18 mouse cellular contexts compared by ENCODE assay signal in the genomic region with DNA sequence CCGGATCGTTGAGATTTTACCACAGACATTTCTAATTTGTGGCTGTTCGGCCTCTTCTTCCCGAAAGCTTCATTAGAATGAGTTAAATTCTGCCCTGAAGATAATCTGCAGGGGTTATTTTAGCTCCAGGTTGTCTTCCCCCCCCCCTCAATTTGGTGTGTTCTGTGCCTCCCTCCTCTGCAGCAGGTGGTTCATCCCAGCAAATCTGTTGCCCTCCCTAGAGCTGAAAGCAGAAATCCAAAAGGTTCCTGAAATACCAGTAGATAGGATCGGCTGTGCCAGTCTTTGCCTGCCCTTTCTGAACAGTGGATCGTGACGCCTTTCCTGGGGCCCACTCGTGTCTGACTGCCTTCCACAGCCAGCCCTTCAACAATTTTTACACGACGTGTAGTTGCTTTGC. TPM values are rescaled to one million over a fixed set of nuclear protein-coding genes. Genes with fewer than 3 reads are reported as not detected.
DNase-seq lines count a peak whose midpoint lies in the region; ATAC-seq and TF ChIP-seq lines count a peak whose summit lies in the region.
"Had no signal": no experiment of that assay in that cellular context is flagged by ENCODE, and none has a peak within 500 bp of the region (broad histone marks: within the 10 kb centered on the region; RNA-seq: fewer than 3 reads in every experiment).

No protein-coding gene starts in this region.

- peaks cover 21% of the 10 kb centered on the region for H3K4me1 ChIP-seq in hindbrain, embryonic 13.5 days (replicated peaks)
- H3K4me1 ChIP-seq in hindbrain, embryonic 10.5 days (replicated peaks), result peaks cover 20% of the 10 kb centered on the region
- peaks cover 19% of the 10 kb centered on the region for H3K4me1 ChIP-seq in midbrain, embryonic 13.5 days (replicated peaks)
- peaks cover 31% of the 10 kb centered on the region for H3K4me1 ChIP-seq in midbrain, embryonic 10.5 days
- no peaks in the 10 kb centered on the region for H3K4me1 ChIP-seq in cortical plate, adult 2 months (ENCODE audit: control insufficient read depth, insufficient read depth, low read length)

- H3K4me2 ChIP-seq in hindbrain, embryonic 13.5 days, result no peak overlapping the region
- H3K4me2 ChIP-seq in midbrain, embryonic 13.5 days (replicated peaks), result peak overlapping the region; percentile 82; the same call in 1 of the 2 replicates

- TF ChIP-seq CTCF in cortical plate, adult 2 months (IDR thresholded peaks at IDR 0.05; ENCODE audit: extremely low read depth, insufficient read depth, low read length), result no peak

- H3K4me3 ChIP-seq in hindbrain, embryonic 13.5 days, result no peak overlapping the region; the same call in 1 of the 2 replicates
- no peak overlapping the region for H3K4me3 ChIP-seq in hindbrain, embryonic 10.5 days
- no peak overlapping the region; the same call in 1 of the 2 replicates for H3K4me3 ChIP-seq in midbrain, embryonic 13.5 days (replicated peaks)
- H3K4me3 ChIP-seq in midbrain, embryonic 10.5 days, result no peak overlapping the region
- peak overlapping the region; percentile 24 for H3K4me3 ChIP-seq in cortical plate, adult 2 months (ENCODE audit: insufficient read depth, low read length)
- H3K4me3 ChIP-seq: intestine, embryonic 15.5 days had no signal

- H3K27me3 ChIP-seq in hindbrain, embryonic 13.5 days, result peaks cover 9% of the 10 kb centered on the region
- peaks cover 16% of the 10 kb centered on the region for H3K27me3 ChIP-seq in hindbrain, embryonic 10.5 days (ENCODE audit: insufficient read depth, poor library complexity, severe bottlenecking)
- H3K27me3 ChIP-seq in midbrain, embryonic 13.5 days, result peaks cover 12% of the 10 kb centered on the region
- peaks cover 16% of the 10 kb centered on the region for H3K27me3 ChIP-seq in midbrain, embryonic 10.5 days (ENCODE audit: low read depth, poor library complexity, severe bottlenecking)
- H3K27me3 ChIP-seq: forebrain, embryonic 15.5 days; heart, embryonic 15.5 days; intestine, embryonic 15.5 days had no signal

- H3K27ac ChIP-seq in hindbrain, embryonic 13.5 days, result no peak overlapping the region
- H3K27ac ChIP-seq in hindbrain, embryonic 10.5 days, result no peak overlapping the region
- no peak overlapping the region for H3K27ac ChIP-seq in midbrain, embryonic 13.5 days
- no peak overlapping the region for H3K27ac ChIP-seq in midbrain, embryonic 10.5 days (replicated peaks)
- H3K27ac ChIP-seq in cortical plate, adult 2 months (ENCODE audit: insufficient read depth, low read length), result no peak overlapping the region
- H3K27ac ChIP-seq: forebrain, embryonic 15.5 days; heart, embryonic 10.5 days; heart, embryonic 15.5 days; intestine, embryonic 15.5 days had no signal

- DNase-seq in hindbrain, embryonic 10.5 days (ENCODE audit: low spot score), result no peak
- no peak for DNase-seq in midbrain, embryonic 10.5 days (ENCODE audit: low spot score)
- DNase-seq in brain, adult 2 months (ENCODE audit: low read depth, low spot score), result peak; percentile 71
- DNase-seq in frontal cortex, adult 2 months (ENCODE audit: extremely low spot score in 1 of 2, low spot score in 1 of 2), result no peak
- DNase-seq: adrenal gland, adult 2 months; adrenal gland, postnatal 25 days; cerebellum, adult 8-10 months; cerebellum, postnatal 25 days; gastrocnemius, postnatal 10 days; heart, adult 18-20 months; heart, postnatal 14 days had no signal

- no peaks in the 10 kb centered on the region for H3K9me3 ChIP-seq in hindbrain, embryonic 13.5 days
- H3K9me3 ChIP-seq in hindbrain, embryonic 10.5 days, result no peaks in the 10 kb centered on the region
- no peaks in the 10 kb centered on the region for H3K9me3 ChIP-seq in midbrain, embryonic 13.5 days
- no peaks in the 10 kb centered on the region for H3K9me3 ChIP-seq in midbrain, embryonic 10.5 days (replicated peaks)
- H3K9me3 ChIP-seq: forebrain, embryonic 15.5 days; heart, embryonic 10.5 days; heart, embryonic 15.5 days; intestine, embryonic 15.5 days had no signal

- WGBS in hindbrain, embryonic 13.5 days, result 84% methylated on average over 10 of the region's 10 CpGs
- 81% methylated on average over 10 of the region's 10 CpGs for WGBS in hindbrain, embryonic 10.5 days
- 57% methylated on average over 10 of the region's 10 CpGs for WGBS in midbrain, embryonic 13.5 days
- 57% methylated on average over 10 of the region's 10 CpGs for WGBS in midbrain, embryonic 10.5 days

- peak overlapping the region; percentile 43; the same call in 1 of the 2 replicates for H3K9ac ChIP-seq in hindbrain, embryonic 13.5 days
- H3K9ac ChIP-seq in midbrain, embryonic 13.5 days (replicated peaks), result peak overlapping the region; percentile 49; the same call in 1 of the 2 replicates
- H3K9ac ChIP-seq: forebrain, embryonic 15.5 days; heart, embryonic 15.5 days; intestine, embryonic 15.5 days had no signal

- H3K36me3 ChIP-seq in hindbrain, embryonic 13.5 days, result peaks cover 13% of the 10 kb centered on the region
- no peaks in the 10 kb centered on the region for H3K36me3 ChIP-seq in hindbrain, embryonic 10.5 days
- H3K36me3 ChIP-seq in midbrain, embryonic 13.5 days, result peaks cover 4% of the 10 kb centered on the region; the same call in 1 of the 2 replicates
- no peaks in the 10 kb centered on the region for H3K36me3 ChIP-seq in midbrain, embryonic 10.5 days
- H3K36me3 ChIP-seq: forebrain, embryonic 15.5 days; heart, embryonic 10.5 days; heart, embryonic 15.5 days; intestine, embryonic 15.5 days had no signal

- ATAC-seq in hindbrain, embryonic 13.5 days (ENCODE audit: low FRiP score), result no peak
- no peak for ATAC-seq in midbrain, embryonic 13.5 days
- ATAC-seq: forebrain, embryonic 15.5 days; intestine, embryonic 15.5 days had no signal

- TF ChIP-seq POLR2A in cortical plate, adult 2 months (IDR thresholded peaks at IDR 0.05; ENCODE audit: extremely low read depth, insufficient read depth, low read length), result peak; percentile 46; the same call in 1 of the 2 replicates

RNA-seq across cellular contexts. Expression of a gene that starts 1.8 kb away (rescaled TPM):
- 142 and 144 TPM in 2 replicates for polyA plus RNA-seq in hindbrain, embryonic 13.5 days (2015; fragmentation: Nextera tagmentation; extraction: Ambion mirVana)
- 139 and 146 TPM in 2 replicates for polyA plus RNA-seq in hindbrain, embryonic 10.5 days (2016; fragmentation: Nextera tagmentation; extraction: Ambion mirVana)
- polyA plus RNA-seq in midbrain, embryonic 13.5 days (2015; fragmentation: Nextera tagmentation; extraction: Ambion mirVana), result 136 and 147 TPM in 2 replicates
- 142 and 155 TPM in 2 replicates for polyA plus RNA-seq in midbrain, embryonic 10.5 days (2016; fragmentation: Nextera tagmentation; extraction: Ambion mirVana)
- polyA plus RNA-seq in cortical plate, adult 2 months (2012; rRNA removed), result 193 and 198 TPM in 2 replicates
- polyA plus RNA-seq in frontal cortex, adult 2 months (2012; rRNA removed), result 170 and 188 TPM in 2 replicates
